Mouse (Mus musculus): Measurements from ENCODE around the gene Slc39a2. TPM values are rescaled to one million over a fixed set of nuclear protein-coding genes. Genes with fewer than 3 reads are reported as not detected.
A peak's percentile ranks its signal among the peaks of the same experiment; 100 is the strongest.

Gene Slc39a2
- polyA plus RNA-seq, 1 experiment from 2014 or later = 0.62 TPM

GRCm38 (mm10) chr14:51877517-51877916 is 15.2 kb upstream of the Slc39a2 start:
- Histone ChIP-seq H3K36me3 (ENCODE audit: control insufficient read depth, insufficient read depth, low read length) (no peaks in the 10 kb centered on the region), H3K4me2 (ENCODE audit: low read length) (no peak overlapping the region), H3K9me3 (replicated peaks; ENCODE audit: control insufficient read depth, low read length) (no peaks in the 10 kb centered on the region), H3K4me1 (ENCODE audit: control insufficient read depth, insufficient read depth, low read length) (no peaks in the 10 kb centered on the region), H3K27me3 (replicated peaks; ENCODE audit: control insufficient read depth, insufficient read depth, low read length) (no peaks in the 10 kb centered on the region), H3K27ac (ENCODE audit: low read depth, low read length) (no peak overlapping the region), H3K4me3 (ENCODE audit: low read depth, low read length) (no peak overlapping the region), H3K9ac (ENCODE audit: low read length) (no peak overlapping the region)
- DNase-seq (ENCODE audit: low spot score) (no peak), ATAC-seq (no peak)
- WGBS = 92% methylated on average over 3 of the region's 3 CpGs

GRCm38 (mm10) chr14:51883527-51884030 is 9.1 kb upstream of the Slc39a2 start:
- ATAC-seq = peak; percentile 36
- Histone ChIP-seq H3K4me1 (ENCODE audit: control insufficient read depth, insufficient read depth, low read length) (peaks cover 10% of the 10 kb centered on the region; the same call in 1 of the 2 replicates), H3K9ac (ENCODE audit: low read length) (no peak overlapping the region), H3K36me3 (ENCODE audit: control insufficient read depth, insufficient read depth, low read length) (peaks cover 20% of the 10 kb centered on the region), H3K27ac (ENCODE audit: low read depth, low read length) (no peak overlapping the region), H3K9me3 (replicated peaks; ENCODE audit: control insufficient read depth, low read length) (no peaks in the 10 kb centered on the region), H3K4me2 (ENCODE audit: low read length) (peak overlapping the region; percentile 86), H3K4me3 (ENCODE audit: low read depth, low read length) (peak overlapping the region; percentile 68), H3K27me3 (replicated peaks; ENCODE audit: control insufficient read depth, insufficient read depth, low read length) (no peaks in the 10 kb centered on the region)
- DNase-seq (ENCODE audit: low spot score) = peak; percentile 87
- 0% methylated on average over 4 of the region's 4 CpGs for WGBS

GRCm38 (mm10) chr14:51884031-51884544 is 8.6 kb upstream of the Slc39a2 start:
- H3K27ac ChIP-seq (ENCODE audit: low read depth, low read length) = peak overlapping the region; percentile 86
- peak overlapping the region; percentile 86 for H3K4me2 ChIP-seq (ENCODE audit: low read length)
- peak overlapping the region; percentile 58 for H3K9ac ChIP-seq (ENCODE audit: low read length)
- H3K27me3 ChIP-seq (replicated peaks; ENCODE audit: control insufficient read depth, insufficient read depth, low read length) = no peaks in the 10 kb centered on the region
- DNase-seq (ENCODE audit: low spot score) (peak; percentile 56), ATAC-seq (peak; percentile 49)
- H3K4me3 ChIP-seq (ENCODE audit: low read depth, low read length) = peak overlapping the region; percentile 68
- no peaks in the 10 kb centered on the region for H3K9me3 ChIP-seq (replicated peaks; ENCODE audit: control insufficient read depth, low read length)
- WGBS = 1% methylated on average over 14 of the region's 14 CpGs
- H3K36me3 ChIP-seq (ENCODE audit: control insufficient read depth, insufficient read depth, low read length) = peaks cover 25% of the 10 kb centered on the region
- peaks cover 10% of the 10 kb centered on the region; the same call in 1 of the 2 replicates for H3K4me1 ChIP-seq (ENCODE audit: control insufficient read depth, insufficient read depth, low read length)

GRCm38 (mm10) chr14:51884598-51885331 is 7.9 kb upstream of the Slc39a2 start, which contains the start of gene Mettl17:
Mettl17 (plus strand) TSS chr14:51884842.
- no peaks in the 10 kb centered on the region for H3K27me3 ChIP-seq (replicated peaks; ENCODE audit: control insufficient read depth, insufficient read depth, low read length)
- no peaks in the 10 kb centered on the region for H3K9me3 ChIP-seq (replicated peaks; ENCODE audit: control insufficient read depth, low read length)
- H3K27ac ChIP-seq (ENCODE audit: low read depth, low read length) = peak within 1 kb of the TSS; percentile 86
- H3K36me3 ChIP-seq (ENCODE audit: control insufficient read depth, insufficient read depth, low read length) = peaks cover 31% of the 10 kb centered on the region
- peaks cover 10% of the 10 kb centered on the region; the same call in 1 of the 2 replicates for H3K4me1 ChIP-seq (ENCODE audit: control insufficient read depth, insufficient read depth, low read length)
- H3K4me2 ChIP-seq (ENCODE audit: low read length) = peak within 1 kb of the TSS; percentile 86
- WGBS = under 1% methylated on average over 43 of the region's 43 CpGs
- ATAC-seq (peak; percentile 98), DNase-seq (ENCODE audit: low spot score) (peak; percentile 99)
- H3K4me3 ChIP-seq (ENCODE audit: low read depth, low read length) = peak within 1 kb of the TSS; percentile 68
- peak within 1 kb of the TSS; percentile 79 for H3K9ac ChIP-seq (ENCODE audit: low read length)

GRCm38 (mm10) chr14:51886051-51886450 is 6.6 kb upstream of the Slc39a2 start:
- no peaks in the 10 kb centered on the region for H3K27me3 ChIP-seq (replicated peaks; ENCODE audit: control insufficient read depth, insufficient read depth, low read length)
- H3K9me3 ChIP-seq (replicated peaks; ENCODE audit: control insufficient read depth, low read length) = no peaks in the 10 kb centered on the region
- ATAC-seq = no peak
- H3K4me1 ChIP-seq (ENCODE audit: control insufficient read depth, insufficient read depth, low read length) = peaks cover 10% of the 10 kb centered on the region; the same call in 1 of the 2 replicates
- no peak overlapping the region for H3K27ac ChIP-seq (ENCODE audit: low read depth, low read length)
- H3K36me3 ChIP-seq (ENCODE audit: control insufficient read depth, insufficient read depth, low read length) = peaks cover 41% of the 10 kb centered on the region
- 0 out of 2 replicates have a peak overlapping the region, but pooled peaks have one; percentile 68 for H3K4me3 ChIP-seq (ENCODE audit: low read depth, low read length)
- 47% methylated on average over 6 of the region's 6 CpGs for WGBS
- no peak overlapping the region for H3K9ac ChIP-seq (ENCODE audit: low read length)
- DNase-seq (ENCODE audit: low spot score) = no peak
- H3K4me2 ChIP-seq (ENCODE audit: low read length) = peak overlapping the region; percentile 86

- no peak for ATAC-seq
- Histone ChIP-seq H3K4me2 (ENCODE audit: low read length) (no peak overlapping the region), H3K4me1 (ENCODE audit: control insufficient read depth, insufficient read depth, low read length) (peaks cover 10% of the 10 kb centered on the region; the same call in 1 of the 2 replicates), H3K4me3 (ENCODE audit: low read depth, low read length) (no peak overlapping the region), H3K9ac (ENCODE audit: low read length) (no peak overlapping the region), H3K9me3 (replicated peaks; ENCODE audit: control insufficient read depth, low read length) (no peaks in the 10 kb centered on the region), H3K27me3 (replicated peaks; ENCODE audit: control insufficient read depth, insufficient read depth, low read length) (no peaks in the 10 kb centered on the region), H3K36me3 (ENCODE audit: control insufficient read depth, insufficient read depth, low read length) (peaks cover 66% of the 10 kb centered on the region), H3K27ac (ENCODE audit: low read depth, low read length) (no peak overlapping the region)
- no peak for DNase-seq (ENCODE audit: low spot score)
- 90% methylated on average over 6 of the region's 6 CpGs for WGBS
Observed at GRCm38 (mm10) chr14:51889833-51890232, 2.9 kb upstream of the Slc39a2 start.

- Histone ChIP-seq H3K4me1 (ENCODE audit: control insufficient read depth, insufficient read depth, low read length) (no peaks in the 10 kb centered on the region), H3K9me3 (replicated peaks; ENCODE audit: control insufficient read depth, low read length) (no peaks in the 10 kb centered on the region), H3K27me3 (replicated peaks; ENCODE audit: control insufficient read depth, insufficient read depth, low read length) (no peaks in the 10 kb centered on the region), H3K4me2 (ENCODE audit: low read length) (no peak overlapping the region), H3K9ac (ENCODE audit: low read length) (no peak overlapping the region), H3K27ac (ENCODE audit: low read depth, low read length) (no peak overlapping the region), H3K4me3 (ENCODE audit: low read depth, low read length) (no peak overlapping the region), H3K36me3 (ENCODE audit: control insufficient read depth, insufficient read depth, low read length) (peaks cover 56% of the 10 kb centered on the region)
- WGBS = 22% methylated on average over 10 of the region's 10 CpGs
- DNase-seq (ENCODE audit: low spot score) (no peak), ATAC-seq (no peak)
Observed at GRCm38 (mm10) chr14:51893094-51893794, 555 bp downstream of the Slc39a2 start.

DNA sequence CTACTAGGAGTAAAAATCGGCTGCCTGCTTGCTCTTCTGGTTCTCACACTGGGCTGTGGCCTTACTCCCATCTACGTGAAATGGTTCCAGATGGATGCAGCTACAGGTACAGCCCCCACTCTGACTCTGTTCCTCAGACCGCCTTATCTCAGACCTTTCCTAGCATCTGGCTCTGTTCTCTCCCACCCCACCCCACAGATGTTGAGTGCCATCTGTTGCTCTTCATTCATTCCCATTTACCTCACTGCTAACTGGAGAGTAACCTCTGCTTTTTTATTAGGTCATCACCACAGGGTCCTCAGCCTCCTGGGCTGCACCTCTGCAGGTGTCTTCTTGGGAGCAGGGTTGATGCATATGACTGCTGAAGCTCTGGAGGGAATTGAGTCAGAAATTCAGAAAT is 1.1 kb downstream of the Slc39a2 start:
- no peak for DNase-seq (ENCODE audit: low spot score)
- H3K27ac ChIP-seq (ENCODE audit: low read depth, low read length) = no peak overlapping the region
- H3K4me2 ChIP-seq (ENCODE audit: low read length) = no peak overlapping the region
- ATAC-seq = no peak
- H3K9ac ChIP-seq (ENCODE audit: low read length) = no peak overlapping the region
- H3K9me3 ChIP-seq (replicated peaks; ENCODE audit: control insufficient read depth, low read length) = no peaks in the 10 kb centered on the region
- no peaks in the 10 kb centered on the region for H3K4me1 ChIP-seq (ENCODE audit: control insufficient read depth, insufficient read depth, low read length)
- H3K36me3 ChIP-seq (ENCODE audit: control insufficient read depth, insufficient read depth, low read length) = peaks cover 51% of the 10 kb centered on the region
- H3K4me3 ChIP-seq (ENCODE audit: low read depth, low read length) = no peak overlapping the region
- WGBS = 76% methylated on average over 3 of the region's 3 CpGs
- no peaks in the 10 kb centered on the region for H3K27me3 ChIP-seq (replicated peaks; ENCODE audit: control insufficient read depth, insufficient read depth, low read length)
